Mouse (Mus musculus) embryonic facial prominence, embryonic 13.5 days (tissue): ENCODE results near the gene Cdkl1. TPM values are rescaled to one million over a fixed set of nuclear protein-coding genes. Genes with fewer than 3 reads are reported as not detected.

Experiments used
- ATAC-seq: fragments of 200-750 bp; cut with Nextera tagmentation; 2 replicates; pipeline ENCODE4 v1.8.0; 2017; ENCODE audit warnings: low read depth; ENCODE audit not compliant: insufficient number of reproducible peaks, insufficient read depth, low FRiP score, low TSS enrichment
- H3K27ac ChIP-seq: fragments of 300-500 bp; sonication (generic); 2 replicates; pipeline ENCODE4 v1.5.1; 2015; ENCODE audit warnings: moderate library complexity, mild to moderate bottlenecking, inconsistent platforms
- H3K27me3 ChIP-seq: fragments of 300-500 bp; sonication (generic); 2 replicates; pipeline ENCODE4 v1.6.1; 2015; ENCODE audit warnings: mild to moderate bottlenecking, inconsistent platforms
- H3K36me3 ChIP-seq: fragments of 300-500 bp; sonication (generic); 2 replicates; pipeline ENCODE4 v1.6.1; 2015; ENCODE audit warnings: mild to moderate bottlenecking, inconsistent platforms
- H3K4me1 ChIP-seq: fragments of 300-500 bp; sonication (generic); 2 replicates; pipeline ENCODE4 v1.6.1; 2015; ENCODE audit warnings: inconsistent platforms
- H3K4me2 ChIP-seq: fragments of 300-500 bp; sonication (generic); 2 replicates; pipeline ENCODE4 v1.6.1; 2015; ENCODE audit warnings: moderate library complexity, mild to moderate bottlenecking, inconsistent platforms
- H3K4me3 ChIP-seq: fragments of 300-500 bp; sonication (generic); 2 replicates; pipeline ENCODE4 v1.5.1; 2015; ENCODE audit warnings: mild to moderate bottlenecking, inconsistent platforms
- H3K9ac ChIP-seq: fragments of 300-500 bp; sonication (generic); 2 replicates; pipeline ENCODE4 v1.6.1; 2015; ENCODE audit warnings: mild to moderate bottlenecking, inconsistent platforms
- H3K9me3 ChIP-seq: fragments of 300-500 bp; sonication (generic); 2 replicates; pipeline ENCODE4 v1.6.1; 2016; ENCODE audit warnings: inconsistent platforms
- WGBS: fragments of 180-500 bp; shearing (Covaris S2); methylation state at CpG from one replicate; pipeline ENCODE4 v1.1.7; 2015; ENCODE audit warnings: mixed read lengths; 5-methylcytosine and 5-hydroxymethylcytosine counted together
- polyA plus RNA-seq: library from polyadenylated mRNA; unstranded; fragments of >200 nt; fragmentation: Nextera tagmentation; extraction: Ambion mirVana; gene quantifications from 2 replicates; pipeline ENCODE4 v1.2.1, GENCODE M21; 2015

Cdkl1 gene
- polyA plus RNA-seq, 1 experiment from 2014 or later, result 2.7 TPM

DNA sequence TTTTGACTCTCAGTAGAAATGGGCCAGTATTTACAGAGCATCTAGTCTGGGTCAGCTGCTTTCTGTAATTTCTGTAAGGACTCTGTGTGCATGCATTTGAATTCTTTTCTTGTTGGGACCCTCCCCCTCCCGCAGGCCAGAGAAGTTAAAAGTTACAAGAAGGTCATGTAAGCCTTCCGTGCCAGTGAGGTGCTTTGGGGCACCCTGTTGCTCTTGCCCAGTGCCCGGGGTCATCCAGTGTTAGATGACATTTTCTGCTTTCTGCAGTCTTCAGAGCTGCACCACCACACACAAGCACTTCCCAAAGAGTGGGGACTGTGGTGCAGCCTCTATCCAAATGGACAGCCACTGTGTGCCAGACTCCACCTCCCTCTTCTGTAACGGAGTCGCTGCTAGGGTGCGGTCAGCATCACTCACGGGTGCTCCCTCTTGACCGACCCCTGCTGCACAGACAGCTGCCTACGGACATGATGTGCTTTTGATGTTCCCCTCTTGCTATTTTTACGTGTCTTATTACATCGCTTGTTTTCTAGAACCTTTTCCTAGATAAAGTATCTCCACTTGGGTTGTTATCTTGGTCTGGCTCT is 16.4 kb upstream of the Cdkl1 start:
- 55% methylated on average over 11 of the region's 11 CpGs for WGBS
- Histone ChIP-seq H3K36me3 (peaks cover 59% of the 10 kb centered on the region), H3K27ac (no peak overlapping the region), H3K27me3 (no peaks in the 10 kb centered on the region), H3K9ac (no peak overlapping the region), H3K4me3 (no peak overlapping the region), H3K9me3 (no peaks in the 10 kb centered on the region), H3K4me1 (0 out of 2 replicates have a peak, but pooled peaks cover 5% of the 10 kb centered on the region), H3K4me2 (no peak overlapping the region)
- ATAC-seq, result no peak; the same call in 1 of the 2 replicates

DNA sequence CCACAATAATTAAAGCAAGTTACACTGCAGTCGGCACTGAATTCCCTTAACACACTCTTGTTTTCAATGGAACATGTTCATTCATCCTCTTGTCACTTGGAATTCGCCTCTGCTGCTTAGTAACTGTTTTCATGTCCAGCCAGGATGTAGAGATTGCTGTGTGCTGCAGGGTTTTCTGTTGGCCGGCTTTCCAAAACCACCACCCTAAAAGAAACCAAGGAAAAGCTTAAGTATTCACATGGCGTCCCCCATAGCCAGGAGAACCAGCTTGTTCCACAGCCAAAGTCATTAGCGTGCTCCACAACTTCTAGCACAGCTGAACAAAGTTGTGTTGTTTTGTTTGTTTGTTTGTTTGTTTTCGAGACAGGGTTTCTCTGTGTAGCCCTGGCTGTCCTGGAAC is 14.1 kb upstream of the Cdkl1 start:
- no peaks in the 10 kb centered on the region for H3K9me3 ChIP-seq
- no peak overlapping the region for H3K4me3 ChIP-seq
- H3K4me2 ChIP-seq, result no peak overlapping the region
- no peaks in the 10 kb centered on the region for H3K27me3 ChIP-seq
- no peak overlapping the region for H3K27ac ChIP-seq
- WGBS, result 93% methylated on average over 6 of the region's 6 CpGs
- 0 out of 2 replicates have a peak, but pooled peaks cover 5% of the 10 kb centered on the region for H3K4me1 ChIP-seq
- H3K9ac ChIP-seq, result no peak overlapping the region
- ATAC-seq, result no peak
- peaks cover 55% of the 10 kb centered on the region for H3K36me3 ChIP-seq

DNA sequence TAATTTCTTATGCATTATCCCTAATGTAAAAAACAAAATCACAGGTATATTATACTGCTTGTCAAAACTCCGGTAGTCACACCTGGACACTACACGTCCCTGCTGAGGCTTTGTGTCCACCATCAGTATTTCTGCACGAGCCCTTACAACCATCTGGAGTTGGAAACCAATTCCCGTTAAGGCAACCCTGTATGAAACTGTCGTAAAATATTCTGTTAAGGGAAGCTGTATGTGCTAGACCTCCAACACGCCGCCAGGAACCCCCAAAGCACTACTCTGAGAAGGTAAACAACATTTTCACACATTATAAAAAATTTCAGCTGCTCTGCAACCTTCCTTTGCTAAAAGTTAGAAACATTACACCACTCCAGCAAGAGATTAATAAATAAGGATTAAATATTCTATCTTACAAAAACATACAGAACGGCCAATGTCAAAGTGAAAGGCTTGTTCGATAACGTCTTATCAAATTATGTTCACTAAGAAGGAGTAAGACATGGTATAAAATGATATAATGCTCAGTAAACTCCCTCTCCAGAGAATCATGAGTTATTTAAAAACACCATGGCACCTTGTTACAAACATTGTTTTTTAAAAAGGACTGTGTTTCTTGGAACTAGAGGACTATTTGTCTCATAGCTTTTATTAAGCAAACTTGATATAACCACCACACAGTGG is 13.5 kb upstream of the Cdkl1 start:
- ATAC-seq, result no peak
- Histone ChIP-seq H3K4me2 (no peak overlapping the region), H3K27me3 (no peaks in the 10 kb centered on the region), H3K27ac (no peak overlapping the region), H3K4me3 (no peak overlapping the region), H3K4me1 (0 out of 2 replicates have a peak, but pooled peaks cover 5% of the 10 kb centered on the region), H3K36me3 (peaks cover 55% of the 10 kb centered on the region), H3K9ac (no peak overlapping the region), H3K9me3 (no peaks in the 10 kb centered on the region)
- 91% methylated on average over 10 of the region's 10 CpGs for WGBS

DNA sequence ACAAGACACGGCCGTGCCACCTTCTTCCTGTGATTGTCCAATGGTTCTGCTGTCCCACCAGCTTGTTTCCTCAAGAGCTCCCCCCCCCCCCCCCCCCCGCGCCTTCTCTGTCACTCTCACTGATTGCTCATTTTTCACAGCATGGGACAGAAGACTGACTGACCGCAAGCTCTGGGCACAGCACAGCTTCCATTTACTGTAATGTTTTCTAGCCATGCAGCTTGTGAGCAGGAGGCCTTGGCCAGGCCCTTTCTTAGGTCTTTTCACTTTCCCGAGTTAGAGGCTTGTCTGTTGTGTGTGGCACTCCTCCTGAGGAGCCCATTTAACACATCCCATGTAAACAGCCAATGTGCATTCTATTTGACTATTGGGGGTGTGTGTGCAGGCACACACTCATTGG is 12.1 kb upstream of the Cdkl1 start:
- Histone ChIP-seq H3K4me1 (0 out of 2 replicates have a peak, but pooled peaks cover 5% of the 10 kb centered on the region), H3K27me3 (no peaks in the 10 kb centered on the region), H3K4me2 (no peak overlapping the region), H3K4me3 (no peak overlapping the region), H3K36me3 (peaks cover 47% of the 10 kb centered on the region), H3K9me3 (no peaks in the 10 kb centered on the region), H3K27ac (no peak overlapping the region), H3K9ac (no peak overlapping the region)
- 89% methylated on average over 5 of the region's 6 CpGs for WGBS
- ATAC-seq, result no peak

DNA sequence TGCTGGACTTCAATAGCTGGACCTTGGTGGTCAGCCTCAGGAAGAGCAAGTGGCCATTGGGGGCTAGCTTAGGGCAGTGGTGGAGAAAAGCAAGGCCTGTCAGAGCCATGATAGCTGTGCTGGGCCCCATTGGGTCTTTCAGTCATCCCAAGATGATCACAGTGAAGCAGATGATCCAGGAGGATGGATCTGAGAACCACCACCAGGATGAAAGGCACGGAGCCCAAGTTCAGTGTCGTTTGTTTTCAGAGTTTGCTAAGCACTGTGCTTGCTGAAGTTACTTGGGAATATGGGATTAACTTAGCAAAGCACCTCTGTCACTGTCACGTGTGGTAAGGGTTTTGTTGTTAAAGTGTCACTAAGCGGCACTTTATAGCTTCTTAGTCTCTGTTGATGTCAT is 9.5 kb upstream of the Cdkl1 start:
- Histone ChIP-seq H3K4me3 (no peak overlapping the region), H3K27me3 (no peaks in the 10 kb centered on the region), H3K9ac (no peak overlapping the region), H3K9me3 (no peaks in the 10 kb centered on the region), H3K4me1 (no peaks in the 10 kb centered on the region), H3K27ac (no peak overlapping the region), H3K4me2 (no peak overlapping the region), H3K36me3 (peaks cover 26% of the 10 kb centered on the region)
- 89% methylated on average over 4 of the region's 4 CpGs for WGBS
- ATAC-seq, result no peak

DNA sequence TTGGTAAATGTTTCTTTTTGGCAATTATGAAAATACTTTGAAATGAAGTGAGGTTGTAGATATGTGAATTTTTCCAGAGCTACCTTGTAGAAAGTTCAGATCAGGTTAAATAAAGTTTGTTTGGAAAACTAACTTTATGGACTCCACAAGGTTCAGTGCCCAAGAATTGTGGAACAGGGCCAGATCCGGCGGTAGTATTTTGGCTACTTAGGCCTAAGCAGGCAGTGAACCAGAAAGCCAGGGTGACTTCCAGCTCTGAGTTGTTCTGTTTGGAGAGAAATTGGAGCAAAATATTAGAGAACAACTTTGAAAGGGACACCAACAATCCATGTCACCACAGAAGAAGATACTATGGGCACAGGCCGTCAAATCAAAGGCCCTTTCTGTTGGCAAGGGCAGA is 5.2 kb upstream of the Cdkl1 start:
- H3K9ac ChIP-seq, result no peak overlapping the region
- ATAC-seq, result no peak
- H3K9me3 ChIP-seq, result no peaks in the 10 kb centered on the region
- no peaks in the 10 kb centered on the region for H3K36me3 ChIP-seq
- peaks cover 5% of the 10 kb centered on the region for H3K27me3 ChIP-seq
- no peak overlapping the region for H3K27ac ChIP-seq
- 78% methylated on average over 3 of the region's 3 CpGs for WGBS
- no peak overlapping the region for H3K4me3 ChIP-seq
- H3K4me1 ChIP-seq, result peaks cover 2% of the 10 kb centered on the region; the same call in 1 of the 2 replicates
- no peak overlapping the region for H3K4me2 ChIP-seq

DNA sequence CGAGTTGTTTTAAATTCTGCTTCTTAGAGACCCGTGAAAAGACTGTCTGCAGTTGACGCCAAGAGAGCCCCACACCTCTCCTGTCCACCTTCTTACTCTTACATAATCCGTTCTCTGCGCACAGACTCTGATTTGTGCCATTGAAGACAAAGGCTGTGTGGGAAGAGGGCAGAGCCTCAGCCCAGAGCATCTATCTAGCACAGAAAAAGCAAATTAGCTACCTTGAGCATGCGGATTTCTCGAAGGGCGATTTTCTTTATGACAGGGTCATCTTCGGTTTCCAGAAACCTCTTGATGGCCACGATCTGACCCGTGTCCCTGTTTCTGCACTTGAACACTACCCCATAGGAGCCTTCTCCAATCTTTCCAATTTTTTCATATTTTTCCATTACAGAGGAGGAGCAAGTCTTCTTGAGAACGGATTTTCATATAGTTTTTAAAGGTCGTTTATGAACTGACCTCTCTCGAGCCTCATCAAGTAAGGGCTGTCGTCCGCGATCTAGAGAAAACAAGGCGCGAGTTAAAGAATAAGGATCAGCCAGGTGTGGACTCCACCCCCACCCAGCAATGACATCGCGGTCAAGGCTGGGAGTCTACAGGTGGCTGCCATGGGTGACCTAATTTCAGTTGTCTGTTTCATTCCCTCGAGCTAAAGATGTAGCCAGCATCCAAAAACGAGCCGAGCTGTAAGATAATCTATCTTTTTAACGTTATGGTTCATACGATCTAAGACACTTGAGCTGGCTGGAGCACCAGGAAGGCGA is 1.1 kb downstream of the Cdkl1 start:
- WGBS, result 32% methylated on average over 27 of the region's 27 CpGs
- Histone ChIP-seq H3K9me3 (no peaks in the 10 kb centered on the region), H3K27me3 (peaks cover 31% of the 10 kb centered on the region), H3K27ac (no peak overlapping the region), H3K36me3 (no peaks in the 10 kb centered on the region), H3K4me3 (peak overlapping the region; percentile 55), H3K4me1 (peaks cover 13% of the 10 kb centered on the region), H3K4me2 (peak overlapping the region; percentile 100), H3K9ac (peak overlapping the region; percentile 74)
- no peak for ATAC-seq

DNA sequence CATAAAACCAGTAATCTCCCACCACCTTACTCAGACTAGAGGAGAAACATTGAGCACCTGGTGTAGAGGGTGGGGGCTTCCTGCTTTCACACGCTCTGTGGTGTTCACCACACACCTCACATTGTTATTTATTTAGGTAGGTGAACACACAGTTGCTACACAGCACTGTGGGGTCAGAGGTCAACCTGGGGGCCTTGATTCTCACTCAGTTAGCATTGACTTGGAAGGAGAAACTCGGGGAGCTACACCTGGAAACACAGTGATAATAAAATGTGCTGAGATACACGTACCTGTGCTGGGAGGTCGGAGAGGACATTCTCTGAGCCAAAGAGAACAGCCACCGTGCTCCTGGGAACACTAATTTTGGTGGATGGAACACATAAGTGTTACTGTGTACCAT is 2.7 kb downstream of the Cdkl1 start:
- Histone ChIP-seq H3K4me1 (peaks cover 13% of the 10 kb centered on the region), H3K27ac (no peak overlapping the region), H3K4me3 (no peak overlapping the region), H3K9me3 (no peaks in the 10 kb centered on the region), H3K4me2 (no peak overlapping the region), H3K36me3 (no peaks in the 10 kb centered on the region), H3K9ac (no peak overlapping the region), H3K27me3 (peaks cover 31% of the 10 kb centered on the region)
- 83% methylated on average over 5 of the region's 5 CpGs for WGBS
- no peak for ATAC-seq

DNA sequence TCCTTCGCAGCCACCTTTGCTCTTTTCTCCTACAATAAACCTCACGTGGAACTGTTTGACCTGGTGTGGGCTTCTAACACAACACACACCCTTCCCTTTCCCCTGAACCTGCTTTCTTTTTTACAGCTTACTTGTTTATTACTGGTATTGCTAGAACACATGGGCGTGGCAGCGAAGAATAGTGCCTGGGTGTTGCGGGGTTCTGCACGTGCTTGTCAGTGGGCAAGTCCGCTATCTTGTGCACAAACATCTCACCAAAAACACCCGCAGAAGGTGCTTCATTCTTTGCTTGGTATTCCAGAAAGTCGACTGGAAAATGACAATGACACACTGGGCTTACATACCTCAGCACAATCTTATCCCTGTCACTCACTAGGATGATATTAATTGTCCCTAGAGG is 5.6 kb downstream of the Cdkl1 start:
- Histone ChIP-seq H3K36me3 (no peaks in the 10 kb centered on the region), H3K4me2 (no peak overlapping the region), H3K9me3 (no peaks in the 10 kb centered on the region), H3K9ac (no peak overlapping the region), H3K27me3 (peaks cover 17% of the 10 kb centered on the region), H3K4me3 (no peak overlapping the region), H3K4me1 (peaks cover 3% of the 10 kb centered on the region), H3K27ac (no peak overlapping the region)
- no peak for ATAC-seq
- WGBS, result 87% methylated on average over 9 of the region's 9 CpGs

DNA sequence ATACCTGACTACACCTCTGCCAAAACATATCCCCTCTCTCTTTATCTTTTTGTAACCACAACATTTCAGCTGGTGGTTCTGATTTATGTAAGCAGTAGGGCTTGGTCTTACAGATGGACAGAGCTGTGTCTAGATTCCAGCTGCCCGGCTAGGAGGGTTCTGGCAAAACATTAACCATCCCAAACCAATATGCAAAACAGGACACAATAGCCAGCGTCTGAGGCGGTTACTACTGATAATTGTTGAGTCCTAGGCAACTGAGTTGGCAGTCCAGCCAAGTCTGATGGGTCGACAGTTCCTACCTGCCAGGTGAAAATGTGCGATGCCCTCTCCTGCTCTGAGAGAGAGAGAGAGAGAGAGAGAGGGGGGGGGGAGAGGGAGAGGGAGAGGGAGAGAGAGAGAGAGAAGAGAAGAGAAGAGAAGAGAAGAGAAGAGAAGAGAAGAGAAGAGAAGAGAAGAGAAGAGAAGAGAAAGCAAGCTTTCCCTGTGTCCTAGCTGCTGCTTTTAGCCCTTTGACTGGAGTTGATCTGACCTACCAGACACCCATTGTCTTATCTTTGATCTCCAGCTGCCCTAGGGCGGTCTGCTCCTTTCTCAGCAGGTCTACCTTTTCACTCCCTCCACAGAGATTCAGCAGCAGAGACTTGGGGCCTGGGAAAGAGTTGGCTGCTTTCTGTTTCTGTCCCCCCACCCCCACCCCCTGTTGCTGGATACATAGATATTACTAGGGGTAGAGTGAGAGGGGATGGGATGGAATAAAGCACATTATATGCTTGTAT is 7.6 kb downstream of the Cdkl1 start:
- WGBS, result 53% methylated on average over 6 of the region's 6 CpGs

DNA sequence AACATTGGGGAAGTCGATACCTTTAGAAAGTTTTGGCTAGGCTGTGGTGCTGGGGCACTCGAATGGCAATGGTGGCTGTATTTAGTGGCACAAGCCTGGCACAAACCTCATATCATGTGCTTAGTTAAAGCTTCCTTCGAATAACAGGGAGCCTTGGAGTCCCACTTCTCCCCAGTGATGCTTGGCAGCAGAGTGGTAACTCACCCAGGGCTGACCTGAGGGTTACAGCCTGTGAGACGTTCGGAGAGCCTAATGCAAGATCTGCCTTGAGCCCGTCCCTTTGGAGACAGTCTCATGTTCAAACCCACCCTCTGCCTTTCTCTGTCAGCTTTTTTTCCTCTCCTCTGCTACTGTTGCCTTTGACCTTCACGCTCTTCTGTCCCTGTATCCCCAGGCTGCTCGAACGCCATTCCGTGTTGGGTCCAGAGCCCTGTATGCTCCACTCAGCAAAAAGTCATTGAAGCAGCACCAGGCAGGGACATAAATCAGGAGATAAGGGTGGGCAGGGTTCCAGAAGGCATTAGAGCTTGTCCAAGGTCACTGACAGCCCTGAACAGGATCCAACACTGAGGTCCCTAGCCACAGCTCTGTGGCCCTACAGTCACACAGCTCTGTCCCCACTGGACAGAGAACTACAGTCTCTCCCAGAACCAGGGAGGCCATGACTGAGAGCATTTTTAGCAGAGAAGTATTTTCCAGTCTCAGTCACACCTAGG is 9.0 kb downstream of the Cdkl1 start:
- H3K36me3 ChIP-seq, result no peaks in the 10 kb centered on the region
- H3K4me3 ChIP-seq, result no peak overlapping the region
- H3K9ac ChIP-seq, result no peak overlapping the region
- 86% methylated on average over 10 of the region's 10 CpGs for WGBS
- no peak overlapping the region for H3K27ac ChIP-seq
- H3K27me3 ChIP-seq, result no peaks in the 10 kb centered on the region
- H3K4me1 ChIP-seq, result no peaks in the 10 kb centered on the region
- no peak for ATAC-seq
- no peak overlapping the region for H3K4me2 ChIP-seq
- no peaks in the 10 kb centered on the region for H3K9me3 ChIP-seq

More for the DNA sequence above, 7.6 kb downstream of the Cdkl1 start:
- no peak overlapping the region for H3K4me3 ChIP-seq
- peaks cover 2% of the 10 kb centered on the region; the same call in 1 of the 2 replicates for H3K27me3 ChIP-seq
- no peak for ATAC-seq
- H3K36me3 ChIP-seq, result no peaks in the 10 kb centered on the region
- H3K9me3 ChIP-seq, result no peaks in the 10 kb centered on the region
- no peaks in the 10 kb centered on the region for H3K4me1 ChIP-seq
- no peak overlapping the region for H3K4me2 ChIP-seq
- H3K9ac ChIP-seq, result no peak overlapping the region
- H3K27ac ChIP-seq, result no peak overlapping the region
